Mouse (Mus musculus): ENCODE measurements around the gene Bbx.

Bbx gene

DNA sequence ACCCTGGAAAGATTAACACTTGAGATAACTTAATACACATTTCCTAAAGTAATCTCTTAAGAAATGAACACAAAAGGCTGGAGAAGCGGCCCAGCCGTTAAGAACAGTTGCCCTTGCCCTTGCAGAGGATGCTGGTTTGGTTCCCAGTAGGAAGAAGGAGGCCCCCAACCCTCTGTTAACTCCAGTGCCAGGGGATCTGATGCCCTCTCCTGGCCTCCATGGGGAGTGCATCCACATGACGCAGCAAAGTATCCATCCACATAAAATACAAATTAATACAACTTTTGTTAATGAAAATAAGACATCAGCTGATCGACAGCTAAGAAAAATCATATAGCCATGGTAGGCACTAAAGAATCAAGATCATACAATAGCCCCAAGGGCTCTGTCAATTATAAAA is 33.6 kb downstream of the Bbx start:
- DNase-seq (ENCODE audit: low spot score in 2 of 2): no peak

GRCm38 (mm10) chr16:50395928-50396612 is 36.1 kb downstream of the Bbx start:
- DNase-seq (ENCODE audit: low spot score in 2 of 2): no peak

DNA sequence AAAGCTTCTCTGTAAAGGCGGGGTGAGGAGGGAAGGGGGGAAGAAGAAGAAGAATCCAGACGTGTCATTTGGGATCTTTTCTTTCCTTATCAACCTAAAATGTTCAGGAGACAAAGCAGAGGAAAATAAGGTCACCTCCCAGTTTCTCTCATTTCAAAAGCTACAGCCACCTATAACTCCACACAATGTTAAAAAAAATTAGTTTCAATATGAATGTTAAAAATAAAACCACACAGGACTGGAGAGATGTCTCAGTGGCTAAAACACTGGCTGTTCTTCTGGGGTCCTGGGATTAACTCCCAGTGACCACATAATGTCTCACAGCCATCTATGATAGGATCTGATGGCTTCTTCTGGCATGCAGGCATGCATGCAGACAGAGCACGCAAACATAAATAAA is 43.7 kb downstream of the Bbx start:
- no peak for DNase-seq (ENCODE audit: low spot score in 2 of 2)

DNA sequence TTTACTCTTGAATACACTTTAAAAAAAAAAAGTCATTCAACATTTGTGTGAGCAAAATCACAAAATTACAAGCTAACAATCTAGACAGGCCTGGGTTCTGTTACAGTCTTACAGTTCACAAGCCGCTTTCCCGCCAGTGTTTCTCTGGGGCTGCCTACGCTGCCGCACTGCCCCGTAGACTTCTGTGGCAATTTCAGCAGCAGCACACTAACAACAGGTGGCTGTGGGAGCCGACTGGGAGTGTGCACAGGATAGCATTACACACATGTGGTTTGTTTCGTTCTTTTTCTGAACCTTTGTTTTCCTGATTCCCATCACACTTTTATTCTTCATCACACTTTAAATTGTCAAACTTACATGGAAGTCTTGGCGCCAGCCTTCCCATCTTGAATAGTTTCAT is 48.6 kb downstream of the Bbx start:
- DNase-seq (ENCODE audit: low spot score in 2 of 2): no peak

DNA sequence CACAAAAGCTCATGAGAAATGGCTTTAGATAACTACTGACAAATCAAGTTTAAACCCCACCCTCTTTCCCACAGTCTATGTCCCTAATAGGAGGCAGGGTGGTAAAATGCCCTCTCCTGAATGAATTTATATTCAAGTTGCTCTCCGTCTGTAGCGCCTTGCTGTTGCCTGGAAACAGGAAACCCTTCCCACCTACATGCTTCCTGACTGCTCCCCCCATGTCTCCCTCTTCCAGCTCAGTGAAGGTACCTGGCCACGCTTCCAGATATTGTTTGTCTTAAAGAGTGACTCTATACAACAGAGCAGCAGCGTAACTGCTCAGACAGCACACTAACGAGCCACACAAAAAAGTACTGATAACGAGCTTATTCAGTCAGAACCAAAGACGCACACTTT is 50.8 kb downstream of the Bbx start:
- DNase-seq (ENCODE audit: low spot score in 2 of 2): no peak

- peak; percentile 43 to 63 for DNase-seq (ENCODE audit: low spot score in 2 of 2)
These were observed 51.4 kb downstream of the Bbx start for GRCm38 (mm10) chr16:50380682-50381350.

GRCm38 (mm10) chr16:50380232-50380631 is 52.0 kb downstream of the Bbx start:
- no peak for DNase-seq (ENCODE audit: low spot score in 2 of 2)

GRCm38 (mm10) chr16:50374611-50375010 is 57.6 kb downstream of the Bbx start:
- peak; percentile 42 to 62 for DNase-seq (ENCODE audit: low spot score in 2 of 2)

DNA sequence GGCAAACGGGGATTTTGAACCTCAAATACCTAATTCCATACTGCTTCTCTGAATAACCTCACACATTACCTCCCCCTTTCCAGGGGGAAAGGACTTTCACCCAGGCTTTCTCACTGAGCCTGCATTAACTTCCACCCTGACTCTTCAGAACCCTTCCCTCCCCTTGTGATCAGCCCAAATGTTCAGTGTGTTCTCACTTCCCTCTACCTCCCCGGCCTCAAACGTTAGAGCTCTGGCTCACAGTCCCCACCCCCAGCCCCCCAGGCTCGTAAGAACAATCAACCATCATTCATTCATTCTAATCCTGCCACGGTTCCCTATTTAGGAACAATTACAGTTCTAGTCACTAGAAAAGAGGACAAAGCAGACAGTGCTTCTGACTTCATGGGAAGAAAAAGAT is 58.5 kb downstream of the Bbx start:
- DNase-seq (ENCODE audit: low spot score in 2 of 2): no peak

- DNase-seq (ENCODE audit: low spot score in 2 of 2): peak; percentile 42
These were observed 59.6 kb downstream of the Bbx start for GRCm38 (mm10) chr16:50372543-50372942.

GRCm38 (mm10) chr16:50371460-50371859 is 60.7 kb downstream of the Bbx start:
- no peak for DNase-seq (ENCODE audit: low spot score in 2 of 2)

DNA sequence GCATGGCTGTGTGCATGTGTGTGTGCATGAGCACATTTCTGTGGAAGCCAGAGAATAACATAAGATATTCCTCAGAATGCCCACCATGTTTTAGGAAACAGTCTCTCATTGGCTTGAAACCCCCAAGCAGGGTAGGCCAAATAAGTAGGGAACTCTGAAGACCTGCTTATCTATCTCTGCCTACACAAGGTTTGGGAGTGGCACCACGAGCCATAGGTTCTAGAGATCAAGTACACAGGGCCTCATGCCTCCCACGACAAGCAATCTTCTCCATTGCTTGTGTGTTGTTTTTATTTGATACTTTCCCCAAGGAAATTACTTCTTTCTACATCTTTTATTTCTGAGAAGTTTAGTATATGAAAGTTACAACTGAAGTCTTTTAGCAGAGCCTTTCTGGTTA is 61.8 kb downstream of the Bbx start:
- no peak for DNase-seq (ENCODE audit: low spot score in 2 of 2)

DNA sequence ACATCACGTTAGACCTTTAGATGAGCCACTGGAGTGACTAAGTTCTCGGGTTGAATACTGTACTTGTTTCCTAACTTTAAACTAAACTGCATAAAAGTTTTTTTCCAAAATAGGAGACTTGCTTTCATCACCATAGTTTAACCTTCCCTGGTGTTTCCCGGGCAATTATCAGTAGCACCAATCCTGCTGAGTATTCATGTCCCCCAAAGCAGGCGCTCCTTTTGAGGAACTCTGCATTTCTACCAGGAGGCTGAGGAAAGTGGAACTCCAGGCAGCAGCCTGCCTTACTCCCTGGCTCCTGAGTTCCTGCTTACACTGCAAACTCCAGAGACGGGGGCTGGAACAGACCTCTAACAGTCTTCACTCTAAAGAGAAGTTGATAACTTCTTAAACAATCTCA is 65.6 kb downstream of the Bbx start:
- no peak for DNase-seq (ENCODE audit: low spot score in 2 of 2)

GRCm38 (mm10) chr16:50364189-50365059 is 67.8 kb downstream of the Bbx start:
- DNase-seq (ENCODE audit: low spot score in 2 of 2): peak in 1 of 2 experiments; percentile 10

- peak in 1 of 2 experiments; percentile 12 for DNase-seq (ENCODE audit: low spot score in 2 of 2)
These were observed 68.6 kb downstream of the Bbx start for GRCm38 (mm10) chr16:50363443-50364188.

DNA sequence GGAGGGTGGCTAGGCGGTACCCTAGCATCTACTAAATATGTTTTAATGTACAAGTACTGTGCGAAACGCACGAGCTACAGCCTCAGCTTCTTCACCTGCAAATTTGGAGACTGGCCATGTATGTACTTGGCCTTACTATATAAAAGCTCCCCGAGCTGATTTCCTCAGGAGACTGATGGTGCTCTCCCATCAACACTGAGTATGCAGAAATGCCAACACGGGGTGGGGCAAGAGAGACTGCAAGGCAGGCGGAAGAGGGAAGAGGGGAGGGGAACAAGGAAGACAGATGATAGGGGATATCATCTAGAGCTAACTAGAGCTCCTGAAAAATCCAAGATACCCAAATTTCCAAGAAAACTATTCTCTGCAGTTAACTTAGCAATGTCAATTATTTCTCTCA is 71.6 kb downstream of the Bbx start:
- DNase-seq (ENCODE audit: low spot score in 2 of 2): no peak

GRCm38 (mm10) chr16:50329684-50330083 is 102.5 kb downstream of the Bbx start:
- no peak for DNase-seq (ENCODE audit: low spot score in 2 of 2)

DNA sequence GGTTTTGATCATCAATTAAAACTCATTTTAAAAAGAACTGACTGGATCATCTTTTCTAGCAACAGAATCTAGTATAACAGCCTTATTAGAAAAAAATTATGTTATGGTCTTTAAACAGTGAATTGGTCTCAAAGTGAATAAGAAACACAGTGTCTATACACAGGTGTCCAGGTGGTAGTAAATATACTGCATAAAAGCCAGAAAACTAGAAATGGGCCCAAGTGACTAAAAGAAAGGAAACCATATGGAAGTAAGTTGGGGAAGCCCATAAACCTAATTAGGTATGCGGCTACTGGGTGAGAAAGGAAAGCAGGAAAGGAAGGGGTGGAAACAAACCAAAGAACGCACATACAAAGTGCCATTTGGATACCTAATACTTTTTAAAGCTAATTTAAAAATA is 107.4 kb downstream of the Bbx start:
- DNase-seq (ENCODE audit: low spot score in 2 of 2): no peak

- no peak for DNase-seq (ENCODE audit: low spot score in 2 of 2)
These were observed 107.9 kb downstream of the Bbx start for GRCm38 (mm10) chr16:50324292-50324691.

- no peak for DNase-seq (ENCODE audit: low spot score in 2 of 2)
These were observed 110.8 kb downstream of the Bbx start for GRCm38 (mm10) chr16:50321368-50321767.

DNA sequence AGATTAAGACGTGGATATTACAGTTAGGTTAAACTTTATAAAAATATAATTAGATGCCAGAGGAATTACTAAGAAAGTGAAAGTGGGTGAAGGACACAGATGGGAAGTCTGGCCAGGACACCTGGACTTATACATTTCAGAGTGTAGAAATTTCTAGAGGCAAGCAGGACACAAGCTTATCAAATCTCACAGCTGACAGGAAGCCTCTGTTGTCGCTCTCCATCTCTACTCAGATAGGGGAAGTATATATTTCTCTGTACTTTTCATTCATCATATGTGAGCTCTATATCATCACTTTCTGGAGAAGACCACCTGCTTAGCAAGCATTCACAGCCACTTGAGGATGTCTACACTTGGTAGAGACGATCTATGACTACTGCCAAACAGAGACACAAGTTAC is 113.9 kb downstream of the Bbx start:
- no peak for DNase-seq (ENCODE audit: low spot score in 2 of 2)
